ENCODE assay signal across 8 mouse cellular contexts in the genomic region with DNA sequence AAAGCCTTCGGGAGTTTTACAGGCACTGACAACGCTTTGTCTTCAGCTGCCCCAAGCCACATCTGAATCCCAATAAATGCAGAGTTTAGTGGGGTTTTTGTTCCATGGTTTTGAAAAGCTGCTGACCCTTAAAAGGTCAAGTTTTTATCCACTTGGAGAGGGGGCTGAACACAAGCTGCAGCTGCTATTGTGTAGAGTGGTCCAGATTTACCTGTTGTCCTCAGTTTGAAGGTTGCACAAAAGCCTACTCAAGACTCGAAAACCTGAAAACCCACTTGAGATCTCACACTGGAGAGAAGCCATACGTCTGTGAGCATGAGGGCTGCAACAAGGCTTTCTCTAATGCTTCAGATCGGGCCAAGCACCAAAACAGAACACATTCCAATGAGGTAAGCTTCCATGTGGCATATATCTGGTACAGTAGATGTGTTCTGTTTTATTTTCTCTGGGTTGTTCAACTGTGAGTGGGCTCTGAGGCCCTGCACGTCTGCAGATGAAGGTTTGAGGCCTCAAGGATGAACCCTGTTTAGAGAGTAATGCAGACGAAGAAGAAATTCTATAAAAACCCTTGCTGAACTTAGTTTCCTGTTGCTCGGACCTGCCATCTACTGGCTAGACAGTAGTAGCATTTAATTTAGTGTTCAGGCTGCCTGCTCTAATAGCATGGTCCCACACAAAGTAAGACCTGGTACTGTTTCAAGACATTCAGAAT.
DNase-seq lines count a peak whose midpoint lies in the region; ATAC-seq lines count a peak whose summit lies in the region.

No protein-coding gene starts in this region.

- H3K4me3 ChIP-seq in hindbrain, embryonic 11.5 days (ENCODE audit: low read depth, low read length), result no peak overlapping the region

- H3K27ac ChIP-seq in hindbrain, embryonic 11.5 days (ENCODE audit: low read depth, low read length), result peak overlapping the region; percentile 67; the same call in 1 of the 2 replicates

- ATAC-seq in hindbrain, embryonic 11.5 days (ENCODE audit: low FRiP score), result peak; percentile 73

- H3K4me2 ChIP-seq in hindbrain, embryonic 11.5 days (replicated peaks; ENCODE audit: low read depth, low read length), result no peak overlapping the region

- no peaks in the 10 kb centered on the region for H3K36me3 ChIP-seq in hindbrain, embryonic 11.5 days (ENCODE audit: control insufficient read depth, insufficient read depth, low read length)

- H3K9ac ChIP-seq in hindbrain, embryonic 11.5 days (ENCODE audit: low read depth, low read length), result no peak overlapping the region

- DNase-seq in 3134 (ENCODE audit: extremely low read depth, insufficient read length, low spot score) (peak; percentile 13), 416B (ENCODE audit: low read depth) (peak; percentile 53)
- DNase-seq in embryo, embryonic 11.5 days (ENCODE audit: low read depth, low spot score), result peak; percentile 29
- DNase-seq in hindbrain, embryonic 11.5 days (ENCODE audit: low spot score), result peak; percentile 63
- DNase-seq in layer of hippocampus, adult 9-11 months, result peak; percentile 17
- DNase-seq in lung, postnatal 36 days, result peak; percentile 51
- peak; percentile 46 for DNase-seq in right cerebral cortex, postnatal 4 days
- no peak for DNase-seq in T-cell, adult 2 months (ENCODE audit: low spot score)

- H3K27me3 ChIP-seq in hindbrain, embryonic 11.5 days (ENCODE audit: control insufficient read depth, insufficient read depth, low read length), result no peaks in the 10 kb centered on the region

- no peaks in the 10 kb centered on the region for H3K9me3 ChIP-seq in hindbrain, embryonic 11.5 days (ENCODE audit: control insufficient read depth, low read length)

- 29% methylated on average over 8 of the region's 8 CpGs for WGBS in hindbrain, embryonic 11.5 days

- H3K4me1 ChIP-seq in hindbrain, embryonic 11.5 days (replicated peaks; ENCODE audit: control insufficient read depth, insufficient read depth, low read length), result 0 out of 2 replicates have a peak, but pooled peaks cover 4% of the 10 kb centered on the region
